Mouse (Mus musculus) liver, embryonic 14.5 days (tissue): ENCODE results near the gene Kank2. TPM values are rescaled to one million over a fixed set of nuclear protein-coding genes. Genes with fewer than 3 reads are reported as not detected.

ENCODE experiments used
- ATAC-seq: fragments of 200-750 bp; cut with Nextera tagmentation; 2 replicates; pipeline ENCODE4 v1.8.0; 2017; ENCODE audit warnings: moderate number of reproducible peaks, mild to moderate bottlenecking, moderate library complexity; ENCODE audit not compliant: insufficient read depth
- DNase-seq, 3 experiments: peaks; one replicate each; pipeline ENCODE4 v3.0.0-alpha.2; 2012 to 2013; ENCODE audit warnings: low read depth in 3 of 3, low spot score in 3 of 3
- H3K27ac ChIP-seq: fragments of 300-500 bp; sonication (generic); 2 replicates; pipeline ENCODE4 v1.5.1; 2014; ENCODE audit warnings: moderate library complexity, mild to moderate bottlenecking, control low read depth, inconsistent platforms
- H3K27me3 ChIP-seq: fragments of 300-500 bp; sonication (generic); 2 replicates; pipeline ENCODE4 v1.6.1; 2014; ENCODE audit warnings: mild to moderate bottlenecking, low read length, moderate library complexity; ENCODE audit not compliant: control insufficient read depth, insufficient read depth
- H3K36me3 ChIP-seq: fragments of 300-500 bp; sonication (generic); replicated peaks from 2 replicates; pipeline ENCODE4 v1.6.1; 2014; ENCODE audit warnings: low read depth; ENCODE audit not compliant: control insufficient read depth, insufficient read depth
- H3K4me1 ChIP-seq, 2 experiments: fragments of 200-500 bp in 1 of 2; fragments of 300-500 bp in 1 of 2; sonication (generic) in 1 of 2; replicated peaks; 2 replicates each; pipeline ENCODE4 v1.6.1; 2012 to 2014; ENCODE audit warnings: antibody characterized with exemption in 1 of 2, inconsistent platforms in 1 of 2, low read length in 1 of 2; ENCODE audit not compliant: control insufficient read depth in 2 of 2, insufficient read depth in 2 of 2
- H3K4me2 ChIP-seq: fragments of 300-500 bp; sonication (generic); 2 replicates; pipeline ENCODE4 v1.6.1; 2014; ENCODE audit warnings: low read depth, mild to moderate bottlenecking, control low read depth, moderate library complexity
- H3K4me3 ChIP-seq, 2 experiments: fragments of 200-500 bp in 1 of 2; fragments of 300-500 bp in 1 of 2; sonication (generic) in 1 of 2; 2 replicates each; pipeline ENCODE4 v1.5.1; 2012 to 2014; ENCODE audit warnings: low read depth in 2 of 2, low read length in 2 of 2, mild to moderate bottlenecking in 2 of 2, control low read depth in 1 of 2, inconsistent platforms in 1 of 2, moderate library complexity in 1 of 2; ENCODE audit not compliant: insufficient read depth in 1 of 2
- H3K9ac ChIP-seq: fragments of 300-500 bp; sonication (generic); replicated peaks from 2 replicates; pipeline ENCODE4 v1.6.1; 2014; ENCODE audit warnings: mild to moderate bottlenecking, control low read depth, moderate library complexity
- H3K9me3 ChIP-seq: fragments of 300-500 bp; sonication (generic); 2 replicates; pipeline ENCODE4 v1.6.1; 2016; ENCODE audit warnings: low read length, mixed read lengths; ENCODE audit not compliant: control insufficient read depth
- CTCF ChIP-seq: IDR thresholded peaks from 2 replicates; pipeline ENCODE4 v1.5.1; 2016; ENCODE audit warnings: antibody characterized with exemption, low read depth, control low read depth
- EP300 ChIP-seq: IDR thresholded peaks from 2 replicates; pipeline ENCODE4 v1.6.1; 2016; ENCODE audit warnings: antibody characterized with exemption, low read depth
- WGBS: fragments of 180-500 bp; shearing (Covaris S2); extraction: QIAGEN DNeasy Blood & Tissue Kit; methylation state at CpG from one replicate; pipeline ENCODE4 v1.1.7; 2014; ENCODE audit not compliant: insufficient replicate concordance; 5-methylcytosine and 5-hydroxymethylcytosine counted together
- polyA plus RNA-seq, 2 experiments: library from polyadenylated mRNA; depleted of rRNA in 1 of 2; stranded (reverse) in 1 of 2; unstranded in 1 of 2; fragments of >200 nt; fragmentation: Nextera tagmentation in 1 of 2; extraction: Ambion mirVana in 1 of 2; gene quantifications; 2 replicates each; pipeline versions ENCODE4 v1.2.1 to v1.2.3; 2012 to 2014

Gene Kank2
- polyA plus RNA-seq, 2 experiments, result 1.2 to 3.9 TPM

DNA sequence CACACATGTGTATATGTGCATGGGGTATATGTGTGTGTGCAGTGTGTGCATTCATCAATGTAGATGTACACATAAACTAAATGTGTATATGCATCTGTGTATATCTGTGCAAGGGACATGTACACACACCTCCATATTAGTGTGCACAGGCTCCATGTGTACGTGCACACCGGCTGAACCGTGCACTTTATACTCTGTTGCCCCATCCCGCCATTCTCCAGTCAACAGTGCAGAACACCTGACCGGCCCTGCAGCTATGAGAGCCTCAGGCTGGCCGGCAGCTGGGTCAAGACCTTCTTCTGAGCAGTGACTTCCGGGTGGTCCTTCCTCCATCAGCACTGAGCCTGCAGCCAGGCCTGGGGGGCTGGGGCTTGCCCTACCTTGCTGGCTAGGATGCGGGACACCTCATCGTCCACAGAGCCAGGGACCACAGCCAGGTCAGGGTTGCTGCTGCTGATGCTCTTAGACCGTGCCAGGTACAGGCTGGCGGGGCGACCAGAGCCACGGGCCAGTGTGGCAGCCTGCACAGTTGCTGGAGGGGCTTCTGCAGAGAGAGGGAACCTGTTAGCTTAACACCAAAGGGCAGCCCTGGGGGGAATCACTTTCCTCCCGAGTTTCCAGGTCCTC is 31.4 kb upstream of the Kank2 start:
- no peak overlapping the region for H3K4me3 ChIP-seq
- TF ChIP-seq EP300, result no peak
- TF ChIP-seq CTCF, result no peak
- no peak overlapping the region for H3K9ac ChIP-seq
- no peaks in the 10 kb centered on the region for H3K36me3 ChIP-seq
- DNase-seq (no peak), ATAC-seq (peak; percentile 3; the same call in 1 of the 2 replicates)
- H3K9me3 ChIP-seq, result no peaks in the 10 kb centered on the region
- H3K27ac ChIP-seq, result no peak overlapping the region
- no peaks in the 10 kb centered on the region for H3K27me3 ChIP-seq
- peaks cover 0 to 7% of the 10 kb centered on the region in 2 experiments; a peak in 2 of 4 replicates for H3K4me1 ChIP-seq
- H3K4me2 ChIP-seq, result no peak overlapping the region
- 74% methylated on average over 14 of the region's 14 CpGs for WGBS

GRCm38 (mm10) chr9:21824366-21824765 is 25.8 kb upstream of the Kank2 start:
- WGBS, result 72% methylated on average over 10 of the region's 10 CpGs
- Histone ChIP-seq H3K4me3 (no peak overlapping the region), H3K27ac (no peak overlapping the region), H3K9me3 (no peaks in the 10 kb centered on the region), H3K36me3 (no peaks in the 10 kb centered on the region), H3K9ac (no peak overlapping the region), H3K4me2 (no peak overlapping the region), H3K4me1 (no peaks in the 10 kb centered on the region), H3K27me3 (no peaks in the 10 kb centered on the region)
- no peak for DNase-seq
- ATAC-seq, result no peak
- TF ChIP-seq EP300 (no peak), CTCF (no peak)

DNA sequence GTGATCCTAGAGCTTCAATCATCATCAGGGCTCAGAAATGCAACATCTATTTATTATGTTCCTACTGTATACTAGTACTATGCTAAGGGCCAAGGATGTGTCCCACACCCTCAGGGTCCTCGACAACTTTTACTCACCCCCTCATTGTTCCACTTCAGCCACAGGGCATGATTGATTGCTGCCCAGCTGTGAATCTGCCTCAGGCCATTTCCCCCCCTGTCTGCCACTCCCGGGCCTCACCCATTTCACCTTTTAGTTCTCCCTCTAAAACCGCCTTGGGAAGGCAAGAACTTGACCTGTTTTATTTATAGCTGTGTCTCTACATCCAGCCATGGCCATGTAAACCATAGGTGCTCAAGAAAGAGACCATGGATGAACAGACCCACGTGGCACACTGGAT is 25.4 kb upstream of the Kank2 start:
- ATAC-seq, result no peak
- no peak overlapping the region for H3K27ac ChIP-seq
- H3K4me1 ChIP-seq, result no peaks in the 10 kb centered on the region
- H3K36me3 ChIP-seq, result no peaks in the 10 kb centered on the region
- no peak overlapping the region for H3K4me3 ChIP-seq
- no peaks in the 10 kb centered on the region for H3K9me3 ChIP-seq
- H3K9ac ChIP-seq, result no peak overlapping the region
- H3K4me2 ChIP-seq, result no peak overlapping the region
- DNase-seq, result no peak
- no peaks in the 10 kb centered on the region for H3K27me3 ChIP-seq
- no peak for TF ChIP-seq CTCF
- TF ChIP-seq EP300, result no peak
- WGBS, result 54% methylated on average over 4 of the region's 4 CpGs

DNA sequence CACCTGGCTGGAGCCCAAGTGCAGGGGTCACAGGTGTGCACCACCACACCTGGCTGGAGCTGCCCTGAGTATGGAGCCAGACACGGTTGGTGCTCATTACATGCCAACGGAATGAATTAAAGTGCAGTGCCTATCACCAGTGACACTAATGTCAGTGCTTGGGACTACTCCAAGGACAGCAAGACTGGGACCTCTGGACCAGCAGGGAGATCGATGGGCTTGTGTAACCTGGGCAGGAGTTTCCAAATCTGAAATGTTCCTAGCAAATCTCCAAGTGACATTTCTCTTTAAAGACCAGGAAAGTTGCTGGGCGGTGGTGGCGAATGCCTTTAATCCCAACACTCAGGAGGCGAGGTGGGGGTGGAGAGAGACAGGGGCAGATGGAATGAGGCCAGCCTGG is 24.1 kb upstream of the Kank2 start:
- no peak overlapping the region for H3K27ac ChIP-seq
- H3K4me1 ChIP-seq, result no peaks in the 10 kb centered on the region
- no peak for DNase-seq
- H3K4me2 ChIP-seq, result no peak overlapping the region
- no peak for ATAC-seq
- WGBS, result 62% methylated on average over 6 of the region's 6 CpGs
- no peak overlapping the region for H3K9ac ChIP-seq
- no peaks in the 10 kb centered on the region for H3K36me3 ChIP-seq
- TF ChIP-seq CTCF, result no peak
- TF ChIP-seq EP300, result no peak
- H3K4me3 ChIP-seq, result no peak overlapping the region
- H3K9me3 ChIP-seq, result no peaks in the 10 kb centered on the region
- no peaks in the 10 kb centered on the region for H3K27me3 ChIP-seq

DNA sequence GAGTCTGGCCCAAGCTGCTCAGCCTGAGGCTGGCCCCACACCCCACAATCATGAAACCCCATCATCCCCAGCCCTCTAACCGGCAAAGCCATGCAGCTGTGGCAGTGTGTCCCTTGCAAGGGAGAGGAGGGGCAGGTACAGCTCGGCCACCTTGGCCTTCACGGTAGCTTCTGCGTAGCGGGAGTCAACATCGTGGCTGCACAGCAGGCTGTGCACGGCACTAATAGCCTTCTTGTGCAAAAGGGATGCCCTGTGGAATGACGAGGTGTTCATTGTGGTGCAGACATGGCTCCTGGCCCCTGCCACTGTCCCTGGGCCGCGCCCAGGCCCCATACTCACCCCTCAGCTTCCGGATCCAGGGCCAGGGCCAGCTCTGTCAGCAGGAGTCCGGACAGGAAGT is 21.6 kb upstream of the Kank2 start:
- TF ChIP-seq CTCF (no peak), EP300 (no peak)
- WGBS, result 71% methylated on average over 12 of the region's 12 CpGs
- Histone ChIP-seq H3K9ac (no peak overlapping the region), H3K4me2 (no peak overlapping the region), H3K4me3 (no peak overlapping the region), H3K27ac (no peak overlapping the region), H3K36me3 (no peaks in the 10 kb centered on the region), H3K4me1 (no peaks in the 10 kb centered on the region), H3K9me3 (no peaks in the 10 kb centered on the region), H3K27me3 (no peaks in the 10 kb centered on the region)
- no peak for DNase-seq
- ATAC-seq, result no peak
